Mouse (Mus musculus): ENCODE results near the gene Nos1ap. TPM values are rescaled to one million over a fixed set of nuclear protein-coding genes. Genes with fewer than 3 reads are reported as not detected.

Nos1ap gene
- 1 to 10 TPM; 2.9 to 3.8 TPM for total RNA-seq (2021)
- long read RNA-seq, experiment 1, partial matches to known transcripts: 1 of 3 reads
- long read RNA-seq, experiment 1, other reads (novel, unspliced or antisense): 2 of 3 reads
- long read RNA-seq, experiment 2, partial matches to known transcripts: 0 of 2 reads
- long read RNA-seq, experiment 2, other reads (novel, unspliced or antisense): 2 of 2 reads

DNA sequence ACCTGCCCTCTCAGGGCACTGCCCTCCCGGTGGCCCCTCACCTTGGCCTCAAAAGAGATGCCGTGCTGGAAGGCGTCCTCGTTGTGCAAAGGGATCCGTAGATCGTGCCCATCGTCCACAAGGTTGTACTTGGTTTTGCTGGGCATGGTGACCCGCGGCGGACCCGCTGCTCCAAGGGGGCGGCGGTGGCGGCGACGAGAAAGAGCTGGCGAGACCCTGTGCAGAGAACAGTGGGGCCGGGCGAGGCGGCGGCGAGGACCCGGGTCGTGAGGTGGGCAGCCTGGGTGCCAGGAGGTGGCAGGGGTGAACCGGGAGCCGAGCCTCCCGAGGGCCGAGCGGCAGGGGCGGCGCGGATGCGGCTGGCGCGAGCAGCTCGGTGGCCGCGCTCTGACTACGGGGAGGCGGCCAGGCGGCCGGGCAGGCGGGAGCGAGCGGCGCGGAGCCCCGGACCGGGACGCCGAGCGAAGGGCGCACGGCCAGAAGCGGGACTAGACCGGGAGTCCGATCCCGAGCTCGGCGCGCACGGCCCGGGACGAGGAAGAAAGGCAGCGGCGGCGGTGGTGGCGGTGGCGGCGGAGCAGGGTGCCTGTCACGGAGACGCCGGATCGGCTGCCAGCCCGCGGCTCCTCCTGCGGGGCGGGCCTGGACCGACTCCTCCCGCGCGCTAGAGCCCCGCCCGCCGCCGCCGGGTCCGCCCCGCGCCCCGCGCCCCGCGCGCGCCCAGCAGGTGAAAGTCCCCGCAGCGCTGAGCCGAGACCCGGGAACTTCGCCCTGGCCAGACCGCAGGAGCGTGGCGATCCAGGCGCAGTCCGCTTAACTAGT, at the start of gene Nos1ap:
Nos1ap (minus strand) TSS at position 643 of the 822 bp plus-strand sequence.
- DNase-seq: peak; percentile 81

DNA sequence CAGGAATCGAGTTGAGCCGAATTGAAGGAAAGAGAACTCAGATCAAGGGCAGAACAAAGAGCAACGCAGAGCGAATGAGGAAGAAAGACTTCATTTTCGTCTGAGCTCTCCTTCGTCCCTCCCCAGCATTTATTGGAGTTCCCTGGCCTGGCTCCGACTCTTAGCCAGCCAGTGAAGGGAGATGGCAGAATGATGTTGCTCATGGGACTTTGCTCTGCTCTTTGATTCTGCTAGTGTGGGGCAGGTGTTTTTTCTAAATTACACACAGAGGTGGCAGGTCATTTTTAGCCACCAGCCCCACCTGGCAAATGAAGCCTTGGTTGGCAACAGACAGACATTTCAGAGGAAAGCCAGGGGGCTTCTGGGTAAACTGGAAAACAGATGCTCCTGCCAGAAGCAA, 49.3 kb upstream of the Nos1ap start:
- no peak for DNase-seq

DNA sequence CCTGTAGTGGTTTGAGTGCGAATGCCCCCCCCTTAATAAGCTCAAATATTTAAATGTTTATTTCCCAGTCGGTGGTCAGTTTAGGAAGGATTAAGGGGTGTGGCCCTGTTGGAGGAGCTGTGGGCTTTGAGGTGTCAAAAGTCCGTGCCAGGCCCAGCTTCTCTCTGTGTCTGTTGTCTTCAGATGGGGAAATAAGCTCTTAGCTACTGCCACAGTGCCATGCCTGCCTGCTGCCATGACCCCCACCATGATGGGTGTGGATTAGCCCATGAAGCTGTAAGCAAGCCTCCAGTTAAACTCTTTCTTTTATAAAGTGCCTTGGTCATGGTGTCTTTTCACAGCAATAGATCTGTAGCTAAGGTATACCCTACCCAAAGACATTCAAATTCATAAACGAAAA, 43.2 kb upstream of the Nos1ap start:
- no peak for DNase-seq

DNA sequence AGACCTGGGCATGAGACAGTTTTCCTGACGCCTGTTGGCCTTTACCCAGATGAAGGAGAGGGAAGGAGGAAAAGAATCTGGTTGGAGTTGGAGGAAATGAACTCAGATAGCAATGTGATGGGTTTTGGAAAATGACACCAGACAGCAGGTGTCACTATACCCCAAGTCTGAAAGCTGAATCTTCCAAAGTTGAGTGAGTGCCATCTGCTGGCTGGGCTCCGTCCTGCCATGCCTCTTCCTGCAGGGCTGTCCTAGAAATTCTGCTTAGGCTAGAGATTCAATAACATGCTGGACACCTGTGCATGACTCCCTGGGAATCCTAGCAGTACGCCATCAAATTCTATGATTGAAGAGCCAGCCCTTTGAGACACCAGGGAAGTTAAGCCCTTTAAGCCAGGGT, 42.7 kb upstream of the Nos1ap start:
- peak; percentile 84 for DNase-seq

DNA sequence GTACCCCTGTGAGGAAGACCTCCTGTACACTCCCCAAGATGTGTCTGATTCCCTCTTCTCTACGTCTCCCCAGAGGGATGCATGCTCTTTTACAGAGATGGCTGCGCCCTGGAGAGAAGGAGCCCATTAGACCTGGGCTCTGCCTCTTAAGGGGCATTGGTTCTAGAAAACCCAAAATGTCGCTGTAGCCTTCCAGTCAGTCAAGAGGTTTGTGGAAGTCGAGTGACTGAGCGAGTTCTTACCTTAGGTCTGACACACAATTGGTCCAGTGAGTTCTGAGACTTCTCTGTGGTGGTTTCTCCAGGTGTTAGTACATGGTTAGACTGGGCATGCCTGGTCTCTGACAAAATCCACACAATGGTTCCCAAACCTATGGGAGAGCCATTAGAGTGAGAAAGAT, 41.9 kb upstream of the Nos1ap start:
- no peak for DNase-seq

DNA sequence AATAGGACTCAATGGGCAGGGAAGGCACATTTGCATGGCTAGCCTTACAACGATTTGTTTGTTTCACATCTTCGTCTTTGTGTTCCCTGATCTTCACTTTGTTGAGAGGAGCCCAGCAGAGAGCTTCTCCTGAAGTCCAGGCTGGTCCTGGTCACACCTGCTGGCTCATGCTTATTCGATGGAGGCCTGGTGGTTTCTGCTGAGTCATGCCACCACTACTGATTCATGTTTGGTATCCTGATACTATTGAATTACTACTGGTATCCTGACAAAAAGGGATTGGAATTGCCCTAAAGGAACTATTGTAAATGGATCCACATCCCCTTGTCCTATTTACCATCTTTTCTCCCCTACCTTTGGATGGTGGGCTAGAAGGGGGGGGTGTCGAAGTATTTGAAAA, 40.8 kb upstream of the Nos1ap start:
- DNase-seq: no peak

DNA sequence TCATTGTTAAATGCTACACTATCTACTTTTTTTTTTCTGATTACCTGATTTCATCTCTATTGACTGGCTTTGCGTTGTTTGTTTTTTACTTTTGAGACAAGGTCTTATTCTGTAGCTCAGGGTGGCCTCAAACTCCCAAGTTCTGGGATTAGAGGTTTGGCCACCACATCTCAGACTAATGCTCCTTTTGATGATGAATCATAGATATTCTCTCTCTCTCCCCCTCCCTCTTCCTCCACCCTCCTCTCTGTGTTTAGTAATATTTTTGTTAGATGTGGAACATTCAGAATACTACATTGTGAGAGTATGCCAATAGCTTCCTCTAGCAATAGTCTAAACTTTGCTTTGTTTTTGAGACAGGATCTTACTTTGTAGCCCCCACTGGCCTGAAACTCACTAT, 33.8 kb upstream of the Nos1ap start:
- no peak for DNase-seq

DNA sequence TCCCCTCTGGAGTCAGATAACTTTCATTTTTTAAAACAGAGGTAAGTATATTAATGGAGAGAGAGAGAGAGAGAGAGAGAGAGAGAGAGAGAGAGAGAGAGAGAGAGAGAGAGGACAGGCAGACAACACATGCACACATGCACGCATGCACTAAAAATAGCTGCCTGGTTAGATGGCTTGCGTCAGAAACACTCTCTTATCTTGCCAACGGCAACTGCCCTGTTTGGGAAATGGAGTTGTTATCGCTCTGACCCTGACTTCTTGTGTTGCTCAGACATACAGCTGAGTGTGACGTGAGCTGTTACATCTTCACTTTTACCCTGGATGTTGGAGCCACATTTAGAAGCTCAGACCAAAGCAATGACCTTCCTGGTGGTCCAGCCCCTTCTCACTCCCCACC, 33.3 kb upstream of the Nos1ap start:
- no peak for DNase-seq

DNA sequence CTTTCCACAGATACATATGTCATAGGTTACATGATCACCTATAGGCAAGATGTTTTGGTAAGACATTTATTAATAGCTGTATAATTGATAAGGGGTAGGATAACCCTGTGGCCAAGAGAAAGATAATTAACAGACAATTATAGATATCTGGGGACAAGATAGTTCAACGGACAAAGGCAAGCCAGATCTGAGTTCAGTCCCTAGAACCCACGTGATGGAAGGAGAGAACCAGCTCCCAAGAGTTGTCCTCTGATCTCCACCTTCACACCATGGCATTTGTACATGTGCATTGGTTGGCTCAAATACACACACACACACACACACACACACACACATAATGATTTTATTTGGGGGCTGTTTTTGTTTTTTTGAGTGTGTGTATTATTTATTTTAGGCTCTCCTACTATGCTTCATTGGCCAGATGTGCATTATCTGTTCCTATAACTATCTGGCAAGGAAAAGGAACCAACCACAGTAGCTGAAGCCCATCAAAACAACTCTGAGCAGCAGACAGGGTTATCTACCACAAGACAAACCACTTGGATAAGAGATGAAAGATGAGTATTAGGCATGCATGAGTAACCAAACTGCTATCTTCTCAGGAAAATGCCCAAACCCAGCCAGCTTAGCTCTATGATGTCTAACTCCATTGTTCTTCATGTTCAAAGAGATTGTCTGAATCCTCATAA, 30.2 kb upstream of the Nos1ap start:
- DNase-seq: no peak

DNA sequence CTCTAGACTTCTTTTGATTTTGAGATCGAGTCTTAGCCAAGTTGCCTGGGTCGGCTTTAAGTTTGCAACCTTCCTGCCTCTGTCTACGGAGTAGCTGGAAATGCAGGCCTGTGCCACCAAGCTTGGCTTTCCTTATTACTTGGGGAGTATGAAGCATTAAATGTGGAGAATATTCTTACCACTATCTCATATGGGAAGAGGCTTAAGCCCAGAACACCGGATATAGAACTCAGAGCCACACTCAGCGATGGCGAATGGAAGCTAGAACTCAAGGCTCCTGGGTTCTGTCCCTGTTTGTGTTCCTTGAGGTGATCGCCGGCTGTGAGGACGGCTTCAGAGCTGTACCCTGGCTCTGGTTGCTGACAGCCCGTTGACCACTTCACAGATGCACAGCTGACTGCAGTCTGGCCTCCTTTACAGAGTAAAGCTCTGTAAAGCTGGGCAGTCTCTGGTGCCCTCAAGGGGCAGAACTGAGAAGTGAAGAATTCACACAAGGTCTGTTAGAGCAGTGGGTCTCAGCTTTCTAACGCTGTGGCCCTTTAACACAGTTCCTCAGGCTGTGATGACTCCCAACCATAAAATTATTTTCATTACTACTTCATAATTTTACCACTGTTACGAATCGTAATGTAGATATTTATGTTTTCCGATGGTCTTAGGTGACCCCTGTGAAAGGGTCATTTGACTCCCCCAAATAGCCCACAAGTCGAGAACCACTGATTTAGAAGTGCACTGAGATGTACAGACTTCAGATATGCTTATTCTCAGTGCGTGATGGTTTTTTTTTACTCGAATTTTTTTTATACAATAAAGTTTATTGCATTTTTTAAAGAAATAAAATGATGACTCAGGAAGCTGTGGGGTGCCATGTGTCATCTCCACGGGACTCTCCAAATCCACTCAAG, 23.6 kb upstream of the Nos1ap start:
- peak; percentile 66 for DNase-seq

DNA sequence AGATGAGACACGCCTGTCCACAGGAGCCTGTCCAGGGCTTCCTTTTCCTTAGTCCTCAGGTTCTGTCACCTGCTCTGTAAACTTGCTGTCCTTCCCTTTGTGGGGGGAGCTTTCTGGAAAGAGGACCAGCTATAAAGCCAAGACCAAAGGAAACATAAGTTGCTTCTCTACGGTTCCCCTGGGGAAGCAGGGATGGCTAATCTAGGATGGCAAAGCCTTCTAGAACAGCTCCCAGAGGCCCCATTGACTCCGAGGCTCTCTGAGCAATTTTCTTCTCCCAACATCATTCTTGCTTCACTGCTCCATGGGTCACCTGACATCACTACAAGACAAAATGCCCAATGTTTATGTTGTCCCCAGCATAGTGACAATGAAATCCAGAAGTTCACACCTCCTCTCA, 22.0 kb upstream of the Nos1ap start:
- DNase-seq: no peak

DNA sequence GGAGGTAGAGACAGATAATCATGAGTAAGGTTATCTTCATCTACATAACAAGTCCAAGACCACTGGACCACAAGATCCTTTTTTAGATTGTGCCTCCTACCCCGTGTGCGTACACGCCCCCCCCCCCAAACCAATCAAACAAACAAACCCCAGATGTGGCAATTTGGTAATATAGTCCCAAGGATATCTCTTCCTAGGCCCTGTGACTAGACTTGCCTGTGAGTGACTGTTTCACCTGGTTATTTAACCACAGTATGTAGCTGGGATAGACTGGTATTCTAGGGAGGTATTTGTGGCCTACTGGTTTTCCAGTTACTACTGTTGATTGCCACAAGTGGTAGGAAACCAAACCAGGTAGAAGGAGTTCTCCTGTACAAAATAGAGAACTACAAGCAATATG, 21.0 kb upstream of the Nos1ap start:
- no peak for DNase-seq

DNA sequence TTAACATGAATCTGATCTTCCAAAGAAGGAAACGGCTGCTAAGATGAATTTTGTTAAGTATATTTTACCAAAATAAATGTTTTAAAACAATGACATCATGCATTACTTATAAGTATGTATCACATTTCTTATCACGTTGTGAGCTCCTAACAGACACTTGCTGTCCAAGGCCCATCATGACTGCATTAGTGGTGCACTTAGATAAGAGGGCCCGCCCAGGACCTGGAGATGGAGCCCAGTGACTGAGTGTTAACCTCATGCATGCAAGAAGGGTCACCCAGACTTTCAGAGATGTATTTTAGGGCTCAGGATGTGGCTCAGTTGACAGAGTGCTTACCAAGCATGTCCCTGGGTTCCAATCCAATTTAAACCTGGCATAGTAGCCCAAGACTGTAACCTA, 20.6 kb upstream of the Nos1ap start:
- DNase-seq: no peak

DNA sequence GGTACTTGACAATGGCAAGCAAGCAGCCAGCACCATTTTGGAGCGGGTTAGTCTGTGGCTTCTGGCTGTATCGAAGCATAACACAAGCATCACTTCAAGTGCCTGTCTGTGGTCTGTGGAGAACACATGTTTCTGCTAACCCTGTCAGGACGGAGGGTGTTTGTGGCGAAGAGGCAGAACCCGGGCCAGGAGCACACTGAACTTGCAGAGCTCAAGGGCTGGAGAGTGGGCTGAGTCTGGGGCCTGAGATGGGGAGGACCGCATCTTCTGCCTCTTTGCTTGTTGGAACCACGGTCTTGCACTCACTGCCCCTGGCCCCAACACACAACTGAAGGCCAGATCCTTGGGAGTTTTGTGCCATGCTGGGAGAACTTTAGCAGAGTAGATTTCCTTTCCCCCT, 20.2 kb upstream of the Nos1ap start:
- no peak for DNase-seq

DNA sequence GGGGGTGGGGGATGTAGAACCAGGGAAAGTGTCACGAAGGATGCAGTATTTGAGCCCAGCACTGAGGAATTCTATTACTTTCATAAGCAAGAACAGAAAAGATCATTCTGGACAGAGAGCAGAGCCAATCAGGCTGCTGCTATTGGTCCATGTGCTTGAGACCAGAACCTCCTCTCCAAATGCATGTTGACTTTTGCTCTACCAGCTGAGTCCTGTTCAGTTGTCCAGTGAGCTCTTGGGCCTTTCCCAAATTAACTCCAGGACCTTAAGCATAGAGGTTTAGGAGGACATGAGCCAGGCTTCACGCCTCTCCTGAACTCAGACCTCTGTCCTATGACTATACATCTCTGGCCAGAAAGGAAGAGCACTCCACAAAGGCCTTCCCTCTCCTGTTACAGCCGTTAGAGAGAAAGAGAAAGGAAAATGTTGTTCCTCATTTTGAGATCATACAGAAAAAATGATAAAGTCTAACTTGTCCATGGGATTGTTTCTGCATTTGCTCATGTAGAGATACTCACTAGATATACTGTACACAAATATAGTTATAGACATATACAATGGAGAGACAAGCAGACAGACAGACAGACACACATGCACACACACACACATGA, 18.9 kb upstream of the Nos1ap start:
- no peak for DNase-seq

DNA sequence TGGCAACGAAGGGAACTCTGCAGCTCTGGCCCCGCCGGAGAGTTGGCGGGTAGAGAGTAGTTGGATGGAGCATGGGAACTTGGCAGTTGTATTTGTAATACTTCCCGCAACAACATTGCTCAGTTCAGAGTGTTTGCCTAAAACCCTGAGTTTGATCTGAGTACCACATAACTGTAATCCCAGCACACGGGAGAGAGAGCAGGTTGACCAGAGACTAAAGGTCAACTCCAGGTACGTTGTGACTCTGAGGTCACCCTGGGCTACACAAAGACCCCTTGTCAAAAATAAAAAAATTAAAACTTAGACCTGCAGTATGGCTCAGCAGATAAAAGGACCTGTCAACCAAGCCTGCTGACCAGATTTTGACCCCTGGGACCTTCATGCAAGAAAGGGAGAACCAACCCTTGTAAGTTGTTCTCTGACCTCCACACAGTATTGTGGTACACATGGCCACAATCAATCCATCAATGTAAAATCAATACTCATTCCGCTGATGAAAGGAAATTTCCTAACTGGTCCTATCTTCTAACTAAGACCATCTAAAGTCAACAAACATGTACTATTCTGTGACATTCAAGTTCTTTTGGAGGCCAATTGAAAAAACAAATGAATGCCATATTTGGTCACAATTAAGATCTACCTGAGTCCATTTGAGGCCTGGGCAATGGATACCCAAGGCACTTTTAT, 17.7 kb upstream of the Nos1ap start:
- DNase-seq: no peak

DNA sequence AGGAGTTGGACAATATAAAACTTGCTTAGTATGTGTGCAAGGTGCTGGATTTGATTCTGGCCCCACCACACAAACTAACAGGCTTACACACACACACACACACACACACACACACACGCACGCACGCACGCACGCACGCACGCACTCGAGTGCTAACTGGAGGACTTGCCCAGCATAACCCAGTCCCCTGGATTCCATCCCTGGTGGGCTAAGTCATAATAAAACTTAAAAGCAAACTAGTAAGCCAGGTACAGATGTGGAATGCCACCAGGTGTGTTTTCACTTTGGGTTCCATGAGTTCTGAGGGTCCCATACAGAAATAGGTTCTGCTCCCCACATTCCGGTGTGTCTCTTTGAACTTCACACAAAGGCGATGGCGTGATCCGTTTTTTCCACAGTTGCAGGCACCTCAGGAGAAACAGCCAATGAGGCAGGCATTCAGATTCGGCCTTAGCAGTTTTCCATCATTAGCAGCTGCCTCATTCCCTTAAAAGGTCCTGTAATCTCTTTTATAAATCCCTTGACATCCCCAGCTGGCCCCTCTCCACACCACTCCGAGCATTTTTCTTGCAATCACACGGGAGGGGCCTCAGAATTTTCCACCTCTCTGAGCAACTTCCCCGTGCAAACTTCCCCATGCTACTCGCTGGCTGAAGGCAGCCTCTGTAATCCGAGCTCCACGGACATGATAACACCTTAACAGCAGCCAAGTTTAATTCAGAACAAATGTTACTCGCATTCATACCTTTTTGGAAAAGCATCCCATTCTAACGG, 15.8 kb upstream of the Nos1ap start:
- no peak for DNase-seq

DNA sequence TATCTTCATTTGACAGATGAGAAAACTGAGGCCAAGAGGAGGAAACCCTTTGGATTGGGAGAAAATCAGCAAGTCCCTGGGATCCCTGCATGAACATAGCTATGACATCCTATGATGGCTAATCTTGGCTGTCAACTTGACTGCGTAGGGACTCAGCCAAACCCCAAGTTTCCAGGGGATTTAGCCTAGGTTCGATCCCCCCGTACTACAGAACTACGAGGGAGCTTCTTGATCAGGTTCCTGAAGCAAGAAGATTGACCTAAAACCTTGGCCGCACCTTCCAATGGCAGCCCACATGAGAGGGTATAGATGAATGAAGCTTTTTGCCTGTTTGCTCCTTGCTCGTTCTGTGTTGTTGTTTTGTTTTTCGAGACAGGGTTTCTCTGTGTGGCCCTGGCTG, 4.9 kb upstream of the Nos1ap start:
- no peak for DNase-seq

DNA sequence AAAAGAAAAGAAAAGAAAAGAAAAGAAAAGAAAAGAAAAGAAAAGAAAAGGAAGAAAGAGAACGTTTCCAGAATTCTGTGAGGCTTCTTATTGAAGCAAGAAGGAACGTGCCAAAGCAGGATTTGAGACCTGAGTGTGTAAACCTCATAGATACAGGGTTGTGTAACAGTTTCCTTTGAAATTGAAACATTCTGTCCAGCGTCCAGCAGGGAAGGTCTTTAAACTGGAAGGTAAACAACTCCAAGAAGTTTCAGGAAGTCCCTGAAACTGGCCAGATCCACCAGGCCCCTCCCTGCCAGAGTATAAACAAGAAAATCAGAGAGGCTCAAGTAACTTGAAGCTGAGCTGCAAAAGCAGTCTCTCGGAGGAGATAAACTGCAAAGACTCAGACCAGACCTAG, 870 bp upstream of the Nos1ap start:
- DNase-seq: no peak

DNA sequence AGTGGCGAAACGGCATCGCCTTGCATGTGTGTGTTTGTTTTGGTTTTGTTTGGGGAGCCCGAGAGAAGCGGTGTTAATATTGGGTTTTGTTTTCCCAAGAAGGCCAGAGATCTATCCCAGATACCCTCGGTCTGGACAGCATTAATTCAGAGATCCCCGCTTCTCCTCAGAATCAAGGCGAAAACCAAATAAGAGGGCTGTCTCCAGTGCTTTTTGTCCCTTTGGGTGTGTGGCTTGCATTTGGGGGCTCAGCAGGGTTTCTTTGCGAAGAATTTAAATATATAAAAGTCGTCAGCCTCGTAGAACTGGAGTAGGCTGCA, 340 bp upstream of the Nos1ap start:
- DNase-seq: no peak

DNA sequence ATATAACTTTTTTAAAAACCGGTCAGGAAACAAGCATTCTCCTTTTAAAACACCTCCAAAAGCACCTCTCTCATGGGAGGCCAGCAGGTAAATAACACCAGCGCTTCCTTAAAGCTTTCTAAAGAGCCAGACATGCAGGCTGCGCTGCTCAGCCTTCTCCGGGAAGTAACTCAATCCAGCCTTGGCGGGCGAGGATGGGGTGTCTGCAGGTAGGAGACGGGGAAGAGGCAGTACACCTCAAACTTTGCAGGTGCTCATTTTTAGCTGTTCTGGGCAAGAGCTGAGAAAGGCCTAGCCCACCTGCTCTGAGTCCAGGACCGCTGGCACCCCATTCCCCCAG, 812 bp downstream of the Nos1ap start:
- DNase-seq: peak; percentile 10

Data from gastrocnemius, postnatal 10 days (tissue).